Mouse (Mus musculus): ENCODE results near the gene Llgl1. TPM values are rescaled to one million over a fixed set of nuclear protein-coding genes. Genes with fewer than 3 reads are reported as not detected.

The Llgl1 gene
- polyA plus RNA-seq, 1 experiment from 2014 or later = 22.7 TPM

DNA sequence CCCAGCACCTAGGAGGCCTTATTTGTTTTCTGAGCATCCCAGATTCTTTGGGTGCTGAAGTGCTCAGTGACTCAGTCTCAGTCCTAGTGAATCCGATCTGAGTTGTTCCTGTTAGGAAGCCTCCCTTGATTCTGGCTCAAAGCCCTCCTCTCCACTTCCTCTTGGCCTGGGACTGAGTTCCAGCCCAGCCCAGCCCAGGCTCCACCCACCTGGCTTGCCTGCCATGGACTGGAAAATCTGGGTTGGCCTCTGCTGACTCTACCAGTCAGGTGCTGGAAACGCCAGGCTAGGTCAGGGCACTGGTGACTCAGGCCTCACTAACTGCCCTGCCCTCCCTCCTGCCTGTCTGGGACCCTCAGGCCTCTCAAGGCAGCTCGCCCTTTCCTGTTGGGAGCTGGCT is 8.1 kb downstream of the Llgl1 start:
- H3K4me1 ChIP-seq (ENCODE audit: insufficient read depth, low read depth, low read length) = peaks cover 6% of the 10 kb centered on the region; the same call in 1 of the 2 replicates
- no peak for TF ChIP-seq EP300 (IDR thresholded peaks at IDR 0.05)
- no peak for TF ChIP-seq CTCF (IDR thresholded peaks at IDR 0.05)
- H3K4me3 ChIP-seq (ENCODE audit: low read depth, low read length) = no peak overlapping the region
- DNase-seq (ENCODE audit: low spot score) (peak; percentile 87), ATAC-seq (peak; percentile 84)
- H3K9ac ChIP-seq (replicated peaks; ENCODE audit: low read depth) = no peak overlapping the region
- peaks cover 32% of the 10 kb centered on the region for H3K36me3 ChIP-seq (ENCODE audit: insufficient read depth, low read length)
- H3K9me3 ChIP-seq (ENCODE audit: low read length) = no peaks in the 10 kb centered on the region
- H3K27ac ChIP-seq (ENCODE audit: low read length) = no peak overlapping the region
- 33% methylated on average over 3 of the region's 3 CpGs for WGBS
- H3K27me3 ChIP-seq (replicated peaks; ENCODE audit: insufficient read depth, low read length) = no peaks in the 10 kb centered on the region
- no peak overlapping the region for H3K4me2 ChIP-seq (replicated peaks; ENCODE audit: low read depth, low read length)

- DNase-seq (ENCODE audit: low spot score) (no peak), ATAC-seq (no peak)
- Histone ChIP-seq H3K4me3 (ENCODE audit: low read depth, low read length) (no peak overlapping the region), H3K4me1 (ENCODE audit: insufficient read depth, low read depth, low read length) (peaks cover 6% of the 10 kb centered on the region; the same call in 1 of the 2 replicates), H3K9me3 (ENCODE audit: low read length) (no peaks in the 10 kb centered on the region), H3K27ac (ENCODE audit: low read length) (no peak overlapping the region), H3K27me3 (replicated peaks; ENCODE audit: insufficient read depth, low read length) (no peaks in the 10 kb centered on the region), H3K36me3 (ENCODE audit: insufficient read depth, low read length) (peaks cover 40% of the 10 kb centered on the region), H3K4me2 (replicated peaks; ENCODE audit: low read depth, low read length) (no peak overlapping the region), H3K9ac (replicated peaks; ENCODE audit: low read depth) (no peak overlapping the region)
- TF ChIP-seq EP300 (IDR thresholded peaks at IDR 0.05) = no peak
- 96% methylated on average over 10 of the region's 10 CpGs for WGBS
These were observed 9.1 kb downstream of the Llgl1 start for GRCm38 (mm10) chr11:60708631-60709030.

DNA sequence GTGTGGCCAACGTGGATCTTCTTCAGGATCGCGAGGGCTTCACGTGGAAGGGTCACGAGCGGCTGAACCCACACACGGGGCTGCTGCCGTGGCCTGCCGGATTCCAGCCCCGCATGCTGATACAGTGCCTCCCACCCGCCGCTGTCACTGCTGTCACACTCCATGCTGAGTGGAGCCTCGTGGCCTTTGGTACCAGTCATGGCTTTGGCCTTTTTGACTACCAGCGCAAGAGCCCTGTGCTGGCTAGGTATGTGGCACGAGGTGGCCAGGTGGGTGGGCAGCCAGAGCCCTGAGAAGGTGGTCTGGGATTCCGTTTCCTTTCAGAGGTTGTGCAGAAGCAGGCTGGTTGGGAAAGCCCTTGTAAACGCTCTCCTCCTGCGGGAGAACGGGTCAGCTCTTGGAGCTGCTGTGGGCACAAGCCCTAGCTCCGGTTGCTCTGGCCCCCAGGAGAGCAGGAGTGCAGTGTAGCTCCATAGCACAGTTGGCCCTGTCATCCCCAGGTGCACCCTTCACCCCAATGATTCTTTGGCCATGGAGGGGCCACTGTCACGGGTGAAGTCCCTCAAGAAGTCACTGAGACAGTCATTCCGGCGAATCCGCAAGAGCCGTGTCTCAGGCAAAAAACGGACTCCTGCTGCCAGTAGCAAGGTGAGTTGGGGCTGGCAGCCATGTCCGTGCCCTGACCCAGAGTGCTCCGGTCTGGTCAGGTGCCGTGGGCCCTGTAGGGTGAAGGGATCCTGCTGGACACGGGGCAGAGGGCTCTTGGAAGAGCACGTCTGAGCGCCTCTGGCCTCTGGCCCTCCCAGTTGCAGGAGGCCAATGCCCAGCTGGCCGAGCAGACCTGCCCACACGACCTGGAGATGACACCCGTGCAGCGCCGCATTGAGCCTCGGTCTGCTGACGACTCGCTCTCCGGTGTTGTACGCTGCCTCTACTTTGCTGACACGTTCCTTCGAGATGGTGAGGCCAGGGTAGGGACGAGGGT is 10.2 kb downstream of the Llgl1 start:
- Histone ChIP-seq H3K27me3 (replicated peaks; ENCODE audit: insufficient read depth, low read length) (no peaks in the 10 kb centered on the region), H3K36me3 (ENCODE audit: insufficient read depth, low read length) (peaks cover 48% of the 10 kb centered on the region), H3K4me1 (ENCODE audit: insufficient read depth, low read depth, low read length) (peaks cover 6% of the 10 kb centered on the region; the same call in 1 of the 2 replicates), H3K9ac (replicated peaks; ENCODE audit: low read depth) (no peak overlapping the region), H3K4me3 (ENCODE audit: low read depth, low read length) (no peak overlapping the region), H3K4me2 (replicated peaks; ENCODE audit: low read depth, low read length) (no peak overlapping the region), H3K27ac (ENCODE audit: low read length) (no peak overlapping the region), H3K9me3 (ENCODE audit: low read length) (no peaks in the 10 kb centered on the region)
- ATAC-seq = no peak
- WGBS = 89% methylated on average over 45 of the region's 45 CpGs
- DNase-seq (ENCODE audit: low spot score) = no peak
- TF ChIP-seq CTCF (IDR thresholded peaks at IDR 0.05) (no peak), EP300 (IDR thresholded peaks at IDR 0.05) (no peak)

GRCm38 (mm10) chr11:60711218-60711617 is 11.7 kb downstream of the Llgl1 start:
- no peak overlapping the region for H3K9ac ChIP-seq (replicated peaks; ENCODE audit: low read depth)
- no peak overlapping the region for H3K27ac ChIP-seq (ENCODE audit: low read length)
- DNase-seq (ENCODE audit: low spot score) = no peak
- H3K27me3 ChIP-seq (replicated peaks; ENCODE audit: insufficient read depth, low read length) = no peaks in the 10 kb centered on the region
- 88% methylated on average over 17 of the region's 17 CpGs for WGBS
- no peak overlapping the region for H3K4me3 ChIP-seq (ENCODE audit: low read depth, low read length)
- peaks cover 6% of the 10 kb centered on the region; the same call in 1 of the 2 replicates for H3K4me1 ChIP-seq (ENCODE audit: insufficient read depth, low read depth, low read length)
- no peak for ATAC-seq
- H3K4me2 ChIP-seq (replicated peaks; ENCODE audit: low read depth, low read length) = no peak overlapping the region
- H3K36me3 ChIP-seq (ENCODE audit: insufficient read depth, low read length) = peaks cover 63% of the 10 kb centered on the region
- no peak for TF ChIP-seq CTCF (IDR thresholded peaks at IDR 0.05)
- no peak for TF ChIP-seq EP300 (IDR thresholded peaks at IDR 0.05)
- no peaks in the 10 kb centered on the region for H3K9me3 ChIP-seq (ENCODE audit: low read length)

GRCm38 (mm10) chr11:60712040-60712439 is 12.5 kb downstream of the Llgl1 start:
- Histone ChIP-seq H3K4me2 (replicated peaks; ENCODE audit: low read depth, low read length) (no peak overlapping the region), H3K27me3 (replicated peaks; ENCODE audit: insufficient read depth, low read length) (no peaks in the 10 kb centered on the region), H3K9ac (replicated peaks; ENCODE audit: low read depth) (no peak overlapping the region), H3K4me3 (ENCODE audit: low read depth, low read length) (no peak overlapping the region), H3K9me3 (ENCODE audit: low read length) (no peaks in the 10 kb centered on the region), H3K27ac (ENCODE audit: low read length) (no peak overlapping the region), H3K4me1 (ENCODE audit: insufficient read depth, low read depth, low read length) (peaks cover 6% of the 10 kb centered on the region; the same call in 1 of the 2 replicates), H3K36me3 (ENCODE audit: insufficient read depth, low read length) (peaks cover 68% of the 10 kb centered on the region)
- DNase-seq (ENCODE audit: low spot score) = no peak
- no peak for TF ChIP-seq CTCF (IDR thresholded peaks at IDR 0.05)
- no peak for TF ChIP-seq EP300 (IDR thresholded peaks at IDR 0.05)
- WGBS = 93% methylated on average over 18 of the region's 18 CpGs
- no peak for ATAC-seq

DNA sequence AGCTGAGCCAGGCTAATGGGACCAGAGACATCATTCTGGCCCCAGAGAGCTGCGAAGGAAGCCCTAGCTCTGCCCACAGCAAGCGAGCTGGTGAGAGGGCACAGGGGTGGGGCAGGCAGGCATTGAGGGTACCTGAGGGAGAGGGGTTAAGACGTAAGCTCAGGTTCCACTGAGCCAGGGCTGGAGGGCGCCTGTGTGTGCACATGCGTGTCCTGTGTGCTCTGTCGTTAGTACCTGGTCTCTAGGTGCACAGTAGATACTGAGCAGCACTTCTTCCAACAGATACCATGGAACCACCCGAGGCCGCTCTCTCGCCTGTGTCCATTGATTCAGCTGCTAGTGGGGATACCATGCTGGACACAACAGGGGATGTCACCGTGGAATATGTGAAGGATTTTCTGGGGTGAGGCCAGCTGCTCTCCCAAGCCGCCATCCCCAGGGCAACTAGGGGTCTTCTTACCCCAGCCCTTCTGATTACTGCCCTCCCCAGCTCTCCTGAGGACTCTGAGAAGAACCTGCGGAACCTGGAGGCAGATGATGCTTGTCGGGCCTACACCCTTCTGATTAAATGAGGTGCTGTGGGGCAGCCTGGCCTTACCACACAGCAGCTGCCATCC is 13.2 kb downstream of the Llgl1 start:
- H3K36me3 ChIP-seq (ENCODE audit: insufficient read depth, low read length) = peaks cover 75% of the 10 kb centered on the region
- H3K4me2 ChIP-seq (replicated peaks; ENCODE audit: low read depth, low read length) = no peak overlapping the region
- H3K9ac ChIP-seq (replicated peaks; ENCODE audit: low read depth) = no peak overlapping the region
- no peak overlapping the region for H3K27ac ChIP-seq (ENCODE audit: low read length)
- no peaks in the 10 kb centered on the region for H3K4me1 ChIP-seq (ENCODE audit: insufficient read depth, low read depth, low read length)
- TF ChIP-seq EP300 (IDR thresholded peaks at IDR 0.05) (no peak), CTCF (IDR thresholded peaks at IDR 0.05) (no peak)
- H3K4me3 ChIP-seq (ENCODE audit: low read depth, low read length) = no peak overlapping the region
- 89% methylated on average over 13 of the region's 13 CpGs for whole genome bisulfite sequencing
- ATAC-seq (no peak), DNase-seq (ENCODE audit: low spot score) (no peak)
- no peaks in the 10 kb centered on the region for H3K9me3 ChIP-seq (ENCODE audit: low read length)
- H3K27me3 ChIP-seq (replicated peaks; ENCODE audit: insufficient read depth, low read length) = no peaks in the 10 kb centered on the region
